Mouse (Mus musculus) layer of hippocampus, adult 2 months (tissue): ENCODE data around the gene Pced1b. TPM values are rescaled to one million over a fixed set of nuclear protein-coding genes. Genes with fewer than 3 reads are reported as not detected.

Experiments used
- DNase-seq, 2 experiments: peaks; one replicate each; pipeline ENCODE4 v3.0.0; 2022; ENCODE audit warnings: low spot score in 2 of 2
- H3K27ac ChIP-seq: fragments of 200-600 bp; 2 replicates; pipeline ENCODE4 v1.8.1; 2022
- H3K4me3 ChIP-seq: fragments of 200-600 bp; 2 replicates; pipeline ENCODE4 v1.8.1; 2022; ENCODE audit warnings: mild to moderate bottlenecking
- CTCF ChIP-seq: fragments of 200-600 bp; conservative IDR thresholded peaks from 2 replicates; pipeline ENCODE4 v1.8.1; 2022; ENCODE audit warnings: antibody characterized with exemption, mild to moderate bottlenecking, moderate library complexity
- total RNA-seq, 2 experiments: library from RNA; stranded (reverse); gene quantifications; 2 replicates each; pipeline ENCODE4 v1.2.3; 2021

The Pced1b gene
- total RNA-seq, 2 experiments from 2014 or later: 6.7 to 11.1 TPM

DNA sequence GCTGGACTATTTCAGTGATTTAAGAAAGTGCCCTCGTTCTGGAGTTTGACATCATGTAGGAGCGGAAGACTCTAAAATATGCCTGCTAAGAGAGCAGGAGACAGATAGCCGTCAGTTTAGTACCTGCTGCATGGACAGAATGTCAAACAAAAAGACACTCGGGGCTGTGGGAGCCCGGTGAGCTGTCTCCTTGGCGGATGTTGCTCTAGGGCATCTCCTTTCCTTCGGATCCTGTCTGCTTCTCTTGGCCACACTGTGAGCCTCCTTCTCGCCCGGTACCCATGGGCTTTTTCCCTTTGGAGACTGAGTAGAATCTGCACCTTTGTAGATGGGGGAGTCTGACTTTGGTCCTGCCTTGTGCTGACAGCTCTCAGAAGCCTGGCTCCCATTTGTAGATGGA, 63.3 kb downstream of the Pced1b start:
- no peak overlapping the region for H3K27ac ChIP-seq

GRCm38 (mm10) chr15:97311211-97311610, 64.3 kb downstream of the Pced1b start:
- DNase-seq: no peak
- Histone ChIP-seq H3K4me3 (no peak overlapping the region), H3K27ac (no peak overlapping the region)
- TF ChIP-seq CTCF: no peak

More for the DNA sequence above, 63.3 kb downstream of the Pced1b start:
- no peak for DNase-seq
- no peak overlapping the region for H3K4me3 ChIP-seq
- no peak for TF ChIP-seq CTCF

- no peak overlapping the region for H3K27ac ChIP-seq
- no peak overlapping the region for H3K4me3 ChIP-seq
- DNase-seq: no peak
- no peak for TF ChIP-seq CTCF
Measured at GRCm38 (mm10) chr15:97311937-97312336, 65.0 kb downstream of the Pced1b start.

GRCm38 (mm10) chr15:97314720-97315421, 68.0 kb downstream of the Pced1b start:
- DNase-seq: peak in 1 of 2 experiments; percentile 26
- H3K4me3 ChIP-seq: peak overlapping the region; percentile 19; the same call in 1 of the 2 replicates
- TF ChIP-seq CTCF: no peak
- peak overlapping the region; percentile 87 for H3K27ac ChIP-seq

- H3K27ac ChIP-seq: peak overlapping the region; percentile 87
- no peak for TF ChIP-seq CTCF
- H3K4me3 ChIP-seq: peak overlapping the region; percentile 19; the same call in 1 of the 2 replicates
- DNase-seq: peak; percentile 16 to 49
Measured at GRCm38 (mm10) chr15:97315422-97315757, 68.5 kb downstream of the Pced1b start.

DNA sequence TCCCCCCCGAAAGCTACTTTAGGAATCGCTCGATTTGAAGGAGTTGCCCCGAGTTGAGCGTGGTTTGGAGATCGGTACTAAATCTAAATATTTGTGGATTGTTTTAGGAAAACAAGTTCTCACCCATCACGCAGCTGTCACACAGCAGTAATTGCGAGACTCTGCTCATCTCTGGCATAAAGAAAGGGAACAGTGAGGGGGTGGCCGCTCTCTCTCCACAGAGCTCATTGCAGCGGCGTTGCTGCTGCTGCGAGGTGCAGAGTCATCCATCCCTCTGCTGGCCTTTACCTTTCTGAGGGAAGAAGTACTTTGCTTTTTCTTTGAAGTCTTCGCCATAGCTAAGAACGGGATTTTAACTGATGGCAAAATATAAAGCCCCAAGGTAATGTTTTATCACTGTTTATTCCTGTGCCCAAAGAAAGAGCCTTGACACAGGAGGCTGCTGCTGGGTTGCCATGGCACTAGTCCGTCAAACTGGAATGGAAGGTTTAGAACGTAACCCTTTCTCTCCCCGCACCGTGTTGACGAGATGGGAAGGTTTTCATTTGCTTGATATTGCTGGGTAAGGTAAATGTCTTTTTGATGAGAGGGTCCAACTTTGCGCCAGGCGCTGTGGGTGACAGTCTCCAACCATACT, 71.6 kb downstream of the Pced1b start:
- TF ChIP-seq CTCF: no peak
- Histone ChIP-seq H3K27ac (peak overlapping the region; percentile 83), H3K4me3 (peak overlapping the region; percentile 40; the same call in 1 of the 2 replicates)
- DNase-seq: peak in 1 of 2 experiments; percentile 22

DNA sequence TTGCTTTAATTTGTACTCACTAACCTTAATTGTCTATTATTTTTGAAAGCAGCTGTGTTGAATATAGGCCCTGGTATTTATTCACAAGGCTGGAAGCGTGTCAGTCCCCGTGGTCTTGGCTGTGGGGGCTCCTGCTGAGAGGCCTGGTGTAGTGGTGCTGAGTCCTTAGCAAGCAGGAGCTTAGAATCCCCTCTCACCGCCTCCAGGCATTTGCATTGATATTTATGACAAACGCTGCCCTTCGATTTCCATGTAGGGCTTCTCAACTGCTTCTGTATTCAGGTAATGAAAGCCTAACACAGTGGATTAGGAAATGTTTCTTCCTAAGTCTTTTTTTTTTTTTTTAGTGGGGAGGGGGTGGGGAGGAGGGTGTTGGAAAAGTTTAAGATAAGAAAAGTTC, 75.9 kb downstream of the Pced1b start:
- no peak for TF ChIP-seq CTCF
- DNase-seq: no peak
- Histone ChIP-seq H3K4me3 (no peak overlapping the region), H3K27ac (no peak overlapping the region)

DNA sequence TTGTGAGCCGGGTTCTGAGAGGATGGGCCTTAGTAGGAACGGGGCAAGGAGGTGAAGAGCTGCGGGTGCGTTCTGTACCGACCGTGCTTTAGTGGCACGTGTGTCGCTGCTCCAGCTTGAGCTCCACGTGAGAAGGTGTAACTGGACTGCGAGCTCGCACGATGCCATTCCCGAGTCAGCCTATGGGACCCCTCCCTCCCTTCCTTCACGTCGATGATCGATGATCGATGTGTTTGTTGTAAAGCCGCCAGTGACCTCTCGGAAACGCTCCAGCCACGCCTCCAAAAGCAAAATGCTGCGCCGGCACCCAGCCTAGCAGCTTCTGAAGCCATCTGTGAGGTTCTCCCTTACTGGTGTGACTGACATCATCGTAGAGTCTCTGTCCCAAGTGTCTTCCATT, 76.6 kb downstream of the Pced1b start:
- TF ChIP-seq CTCF: no peak
- Histone ChIP-seq H3K4me3 (no peak overlapping the region), H3K27ac (no peak overlapping the region)
- DNase-seq: no peak

GRCm38 (mm10) chr15:97324311-97324710, 77.4 kb downstream of the Pced1b start:
- no peak for TF ChIP-seq CTCF
- Histone ChIP-seq H3K4me3 (no peak overlapping the region), H3K27ac (no peak overlapping the region)
- DNase-seq: no peak

GRCm38 (mm10) chr15:97327500-97328081, 80.7 kb downstream of the Pced1b start:
- no peak overlapping the region for H3K27ac ChIP-seq

GRCm38 (mm10) chr15:97332582-97332981, 85.7 kb downstream of the Pced1b start:
- DNase-seq: no peak
- no peak for TF ChIP-seq CTCF
- no peak overlapping the region for H3K27ac ChIP-seq
- H3K4me3 ChIP-seq: no peak overlapping the region

More at GRCm38 (mm10) chr15:97327500-97328081, 80.7 kb downstream of the Pced1b start:
- TF ChIP-seq CTCF: peak; percentile 80
- no peak for DNase-seq
- H3K4me3 ChIP-seq: no peak overlapping the region

DNA sequence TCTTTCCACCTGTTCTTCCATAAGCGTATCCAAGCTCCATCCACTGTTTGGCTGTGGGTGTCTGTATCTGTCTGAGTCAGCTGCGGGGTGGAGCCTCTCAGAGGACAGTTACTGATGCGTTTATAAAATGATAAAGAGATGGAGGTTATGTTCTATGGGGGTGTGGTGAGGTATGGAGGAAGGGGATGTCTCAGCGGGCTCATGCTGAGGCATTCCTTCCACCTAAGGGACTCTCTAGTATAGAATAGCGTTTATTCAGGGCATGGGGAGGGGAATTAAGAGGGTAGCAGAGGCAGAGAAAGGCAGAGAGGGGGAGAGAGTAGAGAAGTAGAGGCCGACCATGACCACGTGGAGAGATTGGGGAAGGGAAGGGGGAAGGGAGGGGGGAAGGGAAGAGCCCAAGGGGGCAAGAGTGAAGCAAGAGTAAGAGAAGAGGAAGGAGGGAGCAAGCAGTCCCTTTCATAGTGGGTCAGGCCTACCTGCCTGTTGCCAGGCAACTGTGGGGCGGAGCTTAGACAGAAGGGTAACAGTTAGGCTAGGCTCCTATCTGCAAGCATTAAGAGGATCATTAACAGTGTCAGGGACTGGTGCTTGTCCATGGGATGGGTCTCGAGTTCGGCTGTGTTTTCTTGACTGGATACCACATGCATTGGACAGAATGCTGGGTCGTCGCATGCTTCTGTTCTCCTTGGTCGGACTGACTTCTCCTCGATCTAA, 90.9 kb downstream of the Pced1b start:
- no peak overlapping the region for H3K4me3 ChIP-seq
- no peak for DNase-seq
- H3K27ac ChIP-seq: no peak overlapping the region
- TF ChIP-seq CTCF: no peak
